Mouse (Mus musculus) neural tube, embryonic 13.5 days (tissue): ENCODE results near the gene Sorcs2. TPM values are rescaled to one million over a fixed set of nuclear protein-coding genes. Genes with fewer than 3 reads are reported as not detected.

ENCODE experiments used
- ATAC-seq: fragments of 200-750 bp; cut with Nextera tagmentation; 2 replicates; pipeline ENCODE4 v1.8.0; 2017; ENCODE audit warnings: low read depth, mild to moderate bottlenecking, moderate TSS enrichment, moderate library complexity
- H3K27ac ChIP-seq: fragments of 300-500 bp; sonication (generic); replicated peaks from 2 replicates; pipeline ENCODE4 v1.5.1; 2015; ENCODE audit warnings: moderate library complexity, mild to moderate bottlenecking, inconsistent platforms
- H3K27me3 ChIP-seq: fragments of 300-500 bp; sonication (generic); 2 replicates; pipeline ENCODE4 v1.6.1; 2015; ENCODE audit warnings: mild to moderate bottlenecking, inconsistent platforms
- H3K36me3 ChIP-seq: fragments of 300-500 bp; sonication (generic); 2 replicates; pipeline ENCODE4 v1.6.1; 2015; ENCODE audit warnings: mild to moderate bottlenecking, inconsistent platforms
- H3K4me1 ChIP-seq: fragments of 300-500 bp; sonication (generic); replicated peaks from 2 replicates; pipeline ENCODE4 v1.6.1; 2015; ENCODE audit warnings: inconsistent platforms
- H3K4me2 ChIP-seq: fragments of 300-500 bp; sonication (generic); 2 replicates; pipeline ENCODE4 v1.6.1; 2015; ENCODE audit warnings: inconsistent platforms, mild to moderate bottlenecking, moderate library complexity
- H3K4me3 ChIP-seq: fragments of 300-500 bp; sonication (generic); 2 replicates; pipeline ENCODE4 v1.5.1; 2015; ENCODE audit warnings: mild to moderate bottlenecking, inconsistent platforms
- H3K9ac ChIP-seq: fragments of 300-500 bp; sonication (generic); 2 replicates; pipeline ENCODE4 v1.6.1; 2015; ENCODE audit warnings: moderate library complexity, mild to moderate bottlenecking, inconsistent platforms
- H3K9me3 ChIP-seq: fragments of 300-500 bp; sonication (generic); 2 replicates; pipeline ENCODE4 v1.6.1; 2016; ENCODE audit warnings: inconsistent platforms
- WGBS: fragments of 180-500 bp; shearing (Covaris S2); methylation state at CpG from one replicate; pipeline ENCODE4 v1.1.7; 2015; 5-methylcytosine and 5-hydroxymethylcytosine counted together
- polyA plus RNA-seq: library from polyadenylated mRNA; unstranded; fragments of >200 nt; fragmentation: Nextera tagmentation; extraction: Ambion mirVana; gene quantifications from 2 replicates; pipeline ENCODE4 v1.2.1, GENCODE M21; 2015

The Sorcs2 gene
- polyA plus RNA-seq, 1 experiment from 2014 or later = 11.4 TPM

- no peaks in the 10 kb centered on the region for H3K27me3 ChIP-seq
- no peak overlapping the region for H3K4me3 ChIP-seq
- H3K9ac ChIP-seq = no peak overlapping the region
- ATAC-seq = no peak
- H3K36me3 ChIP-seq = no peaks in the 10 kb centered on the region
- H3K9me3 ChIP-seq = no peaks in the 10 kb centered on the region
- peaks cover 13% of the 10 kb centered on the region for H3K4me1 ChIP-seq
- no peak overlapping the region for H3K4me2 ChIP-seq
- WGBS = 46% methylated on average over 10 of the region's 10 CpGs
- 0 out of 2 replicates have a peak overlapping the region, but pooled peaks have one; percentile 23 for H3K27ac ChIP-seq
Observed at GRCm38 (mm10) chr5:36285405-36285804, 112.5 kb downstream of the Sorcs2 start.

DNA sequence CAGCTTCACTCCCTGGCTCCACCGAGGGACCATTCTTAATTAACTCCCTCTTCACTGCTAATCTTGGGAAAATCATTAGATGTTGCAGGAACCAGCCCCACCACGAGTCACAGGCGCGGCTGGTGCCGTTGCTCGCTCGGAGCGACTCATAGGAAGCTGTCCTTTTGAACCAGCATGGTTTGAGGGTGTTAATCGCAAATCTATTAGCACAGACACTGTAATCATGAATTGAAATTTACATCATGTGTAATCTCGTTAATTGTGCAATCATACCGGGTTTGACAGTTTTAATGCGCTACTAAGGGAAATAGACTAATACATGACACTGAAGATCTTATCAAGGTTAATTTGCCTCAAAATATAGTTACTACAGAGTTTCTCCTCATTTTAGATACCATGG lies 118.0 kb downstream of the Sorcs2 start:
- H3K27me3 ChIP-seq = no peaks in the 10 kb centered on the region
- H3K27ac ChIP-seq = no peak overlapping the region

DNA sequence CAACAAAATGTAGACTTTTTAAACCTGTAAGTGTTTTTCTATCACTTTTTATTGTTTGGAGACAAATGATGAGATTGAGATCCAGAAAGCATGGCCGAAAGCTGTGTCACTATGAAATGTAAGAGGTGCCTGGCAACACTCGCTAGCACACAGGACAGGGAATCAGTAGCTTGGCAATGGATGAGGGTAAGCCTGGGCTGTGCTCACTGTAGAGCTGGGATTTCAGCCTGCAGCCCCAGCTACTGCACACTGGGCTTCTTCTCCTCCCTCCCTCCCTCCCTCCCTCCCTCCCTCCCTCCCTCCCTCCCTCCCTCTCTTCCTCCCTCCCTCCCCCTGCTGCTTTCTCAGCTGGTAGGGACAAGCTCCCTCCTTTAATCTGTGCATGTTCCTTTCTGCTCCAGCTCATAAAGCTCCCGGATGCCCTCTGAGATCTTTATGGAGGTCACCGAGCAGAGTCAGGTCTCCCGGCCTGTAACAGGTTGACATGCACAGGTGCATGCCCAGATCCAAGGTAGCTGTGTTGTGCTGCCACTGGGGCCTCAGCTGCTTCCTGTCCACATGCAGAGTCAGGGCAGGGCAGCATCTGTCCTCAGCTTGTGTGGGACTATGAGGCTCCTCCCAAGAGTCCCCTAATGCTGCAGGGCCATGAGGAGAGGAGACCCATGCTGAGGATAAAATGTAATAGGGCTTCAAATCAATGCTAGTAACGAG lies 123.1 kb downstream of the Sorcs2 start:
- no peak overlapping the region for H3K4me2 ChIP-seq
- H3K27me3 ChIP-seq = no peaks in the 10 kb centered on the region
- no peak overlapping the region for H3K27ac ChIP-seq
- 58% methylated on average over 6 of the region's 6 CpGs for WGBS
- no peak overlapping the region for H3K4me3 ChIP-seq
- H3K9ac ChIP-seq = no peak overlapping the region
- H3K9me3 ChIP-seq = no peaks in the 10 kb centered on the region
- peaks cover 16% of the 10 kb centered on the region for H3K4me1 ChIP-seq
- no peak for ATAC-seq
- no peaks in the 10 kb centered on the region for H3K36me3 ChIP-seq

More for the DNA sequence above, 118.0 kb downstream of the Sorcs2 start:
- no peak overlapping the region for H3K4me2 ChIP-seq
- ATAC-seq = no peak
- H3K36me3 ChIP-seq = no peaks in the 10 kb centered on the region
- H3K9ac ChIP-seq = no peak overlapping the region
- WGBS = 62% methylated on average over 12 of the region's 12 CpGs
- peaks cover 22% of the 10 kb centered on the region for H3K4me1 ChIP-seq
- no peak overlapping the region for H3K4me3 ChIP-seq
- H3K9me3 ChIP-seq = no peaks in the 10 kb centered on the region

GRCm38 (mm10) chr5:36267194-36267769 lies 130.7 kb downstream of the Sorcs2 start:
- H3K27ac ChIP-seq = no peak overlapping the region
- no peak overlapping the region for H3K4me2 ChIP-seq
- no peak for ATAC-seq
- H3K9me3 ChIP-seq = no peaks in the 10 kb centered on the region
- no peak overlapping the region for H3K4me3 ChIP-seq
- WGBS = 89% methylated on average over 3 of the region's 3 CpGs
- H3K9ac ChIP-seq = no peak overlapping the region
- peaks cover 14% of the 10 kb centered on the region; the same call in 1 of the 2 replicates for H3K4me1 ChIP-seq
- H3K27me3 ChIP-seq = no peaks in the 10 kb centered on the region
- no peaks in the 10 kb centered on the region for H3K36me3 ChIP-seq

DNA sequence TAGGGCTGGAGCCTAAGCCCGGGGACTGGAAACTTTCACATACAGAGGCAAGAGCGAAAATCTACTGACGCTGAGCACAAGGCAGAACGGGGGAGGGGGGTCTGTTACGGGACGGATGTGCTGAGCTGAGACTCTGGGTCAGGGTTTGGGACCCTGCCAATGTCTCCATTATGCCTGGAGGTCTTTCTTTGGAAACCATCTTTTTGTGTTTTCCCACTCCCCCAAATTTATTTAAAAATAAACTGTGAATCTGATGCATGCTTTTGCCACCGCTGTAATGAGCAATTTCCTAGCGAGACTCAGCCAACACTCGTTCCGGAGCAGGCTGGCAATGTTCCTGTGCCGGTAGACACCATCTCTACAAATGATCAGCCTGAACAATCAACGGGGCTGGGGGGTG lies 137.1 kb downstream of the Sorcs2 start:
- Histone ChIP-seq H3K4me2 (no peak overlapping the region), H3K9ac (no peak overlapping the region), H3K9me3 (no peaks in the 10 kb centered on the region), H3K27ac (no peak overlapping the region), H3K27me3 (no peaks in the 10 kb centered on the region), H3K4me3 (no peak overlapping the region), H3K4me1 (peaks cover 37% of the 10 kb centered on the region), H3K36me3 (no peaks in the 10 kb centered on the region)
- ATAC-seq = no peak
- 69% methylated on average over 12 of the region's 12 CpGs for WGBS

DNA sequence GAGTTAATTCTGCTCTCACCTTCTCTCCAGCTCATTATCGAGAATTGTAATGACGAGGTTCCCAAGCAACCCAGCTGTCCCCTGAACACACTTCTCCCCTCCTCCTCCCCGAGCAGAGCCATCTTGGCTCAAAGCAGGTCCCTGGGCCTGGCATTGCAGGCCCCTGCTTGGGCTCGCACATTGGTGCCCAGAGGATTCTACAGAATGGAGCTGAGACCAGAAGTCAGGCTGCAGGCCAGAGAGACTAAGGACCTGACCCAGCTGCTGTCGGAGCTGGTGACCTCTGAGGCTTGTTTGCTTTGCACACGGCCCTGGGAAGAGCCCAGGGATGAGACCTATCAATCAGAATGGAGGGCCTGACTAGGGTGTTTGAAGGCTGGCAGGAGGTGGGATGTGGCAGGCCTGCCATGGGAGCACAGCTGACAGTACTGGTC lies 138.2 kb downstream of the Sorcs2 start:
- 40% methylated on average over 6 of the region's 6 CpGs for WGBS
- H3K9ac ChIP-seq = no peak overlapping the region
- H3K36me3 ChIP-seq = no peaks in the 10 kb centered on the region
- no peaks in the 10 kb centered on the region for H3K9me3 ChIP-seq
- peak overlapping the region; percentile 64 for H3K27ac ChIP-seq
- no peaks in the 10 kb centered on the region for H3K27me3 ChIP-seq
- ATAC-seq = 0 out of 2 replicates have a peak, but pooled peaks have one; percentile 7
- H3K4me2 ChIP-seq = no peak overlapping the region
- no peak overlapping the region for H3K4me3 ChIP-seq
- H3K4me1 ChIP-seq = peaks cover 35% of the 10 kb centered on the region

GRCm38 (mm10) chr5:36258387-36259181 lies 139.4 kb downstream of the Sorcs2 start:
- Histone ChIP-seq H3K4me3 (no peak overlapping the region), H3K9me3 (no peaks in the 10 kb centered on the region), H3K27ac (0 out of 2 replicates have a peak overlapping the region, but pooled peaks have one; percentile 64), H3K27me3 (no peaks in the 10 kb centered on the region), H3K36me3 (no peaks in the 10 kb centered on the region), H3K9ac (no peak overlapping the region), H3K4me2 (no peak overlapping the region), H3K4me1 (peaks cover 44% of the 10 kb centered on the region)
- no peak for ATAC-seq
- WGBS = 89% methylated on average over 12 of the region's 12 CpGs

GRCm38 (mm10) chr5:36257008-36257407 lies 140.9 kb downstream of the Sorcs2 start:
- H3K9me3 ChIP-seq = no peaks in the 10 kb centered on the region
- no peaks in the 10 kb centered on the region for H3K27me3 ChIP-seq
- peaks cover 44% of the 10 kb centered on the region for H3K4me1 ChIP-seq
- 91% methylated on average over 5 of the region's 5 CpGs for WGBS
- H3K4me3 ChIP-seq = no peak overlapping the region
- no peak for ATAC-seq
- H3K9ac ChIP-seq = no peak overlapping the region
- no peaks in the 10 kb centered on the region for H3K36me3 ChIP-seq
- no peak overlapping the region for H3K27ac ChIP-seq
- H3K4me2 ChIP-seq = no peak overlapping the region

DNA sequence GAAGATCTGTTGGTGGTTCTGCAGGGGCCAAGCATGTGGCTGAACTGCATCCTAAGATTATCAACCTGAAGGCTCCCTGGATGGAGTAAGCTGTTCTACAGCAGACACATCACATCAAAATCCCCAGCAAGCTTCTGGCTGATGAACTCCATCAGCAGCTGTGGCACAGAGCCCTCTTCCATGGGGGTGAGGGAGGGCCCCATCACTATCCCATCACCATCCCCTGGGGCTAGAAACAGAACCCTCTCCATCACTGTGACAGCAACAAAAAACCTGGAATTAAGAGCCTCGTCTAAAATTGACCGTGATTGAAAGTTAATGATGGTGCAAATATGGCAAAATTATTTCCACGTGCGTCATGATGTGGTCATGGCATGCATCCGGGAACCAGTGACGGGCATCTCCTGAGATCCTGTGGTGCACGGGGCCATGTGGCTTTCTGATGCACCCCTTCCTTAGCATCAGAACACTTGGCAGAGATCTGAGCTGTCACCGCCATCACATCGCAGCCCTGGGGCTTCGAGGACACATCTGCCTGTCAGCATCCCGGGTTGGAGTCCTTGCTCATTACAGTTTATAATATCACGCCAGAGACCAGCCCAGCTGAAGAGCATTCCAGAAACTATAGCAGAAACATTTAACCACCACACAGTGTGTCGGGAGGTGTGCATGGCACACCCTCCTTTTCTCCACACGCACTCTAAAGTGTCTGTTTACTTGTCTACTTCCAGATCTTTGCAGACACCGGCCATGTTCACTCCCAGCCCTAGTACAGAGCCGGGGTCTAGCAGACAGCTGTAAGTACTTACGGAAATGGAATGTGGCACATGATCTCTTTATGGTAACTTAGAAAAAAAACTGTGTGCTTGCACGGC lies 143.1 kb downstream of the Sorcs2 start:
- 58% methylated on average over 18 of the region's 18 CpGs for WGBS

DNA sequence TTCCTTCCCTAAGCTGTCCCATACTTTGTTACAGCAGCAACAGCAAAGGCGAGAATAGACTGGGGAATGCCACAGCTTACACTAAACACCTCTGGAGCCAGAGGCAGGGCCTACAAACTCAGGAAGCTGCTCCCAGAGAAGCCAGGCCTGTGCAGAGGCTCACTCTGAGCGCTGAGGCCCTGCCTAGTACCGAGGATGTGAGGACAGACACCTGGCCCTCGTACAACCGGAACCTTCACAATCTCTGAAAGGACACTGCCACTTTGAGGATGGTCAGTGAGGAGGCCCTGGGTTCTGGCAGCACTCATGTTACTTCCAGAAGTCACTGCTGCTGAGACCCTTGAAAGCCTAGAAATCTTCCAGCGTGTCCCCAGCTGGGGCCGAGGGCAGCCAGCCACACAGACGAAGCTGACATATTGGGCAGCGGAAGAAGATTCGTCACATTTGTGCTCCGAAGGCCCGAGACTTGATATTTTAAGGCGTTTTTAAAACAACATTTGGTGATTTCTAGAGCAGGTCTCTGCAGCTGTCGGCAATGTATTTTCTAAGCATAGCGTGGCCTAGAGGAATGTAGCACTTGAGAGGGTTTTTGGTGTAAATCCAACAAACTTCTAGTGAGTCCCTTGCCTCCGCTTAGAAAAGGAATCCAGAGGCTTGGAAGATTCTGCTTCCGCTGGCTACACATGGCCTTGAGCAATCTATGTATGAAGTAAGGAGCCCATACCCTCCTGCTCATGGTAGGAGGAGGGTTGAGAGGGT lies 145.0 kb downstream of the Sorcs2 start:
- peaks cover 16% of the 10 kb centered on the region for H3K4me1 ChIP-seq
- no peaks in the 10 kb centered on the region for H3K36me3 ChIP-seq
- H3K4me3 ChIP-seq = no peak overlapping the region
- 86% methylated on average over 17 of the region's 17 CpGs for WGBS
- no peaks in the 10 kb centered on the region for H3K9me3 ChIP-seq
- no peak for ATAC-seq
- no peaks in the 10 kb centered on the region for H3K27me3 ChIP-seq
- no peak overlapping the region for H3K27ac ChIP-seq
- H3K4me2 ChIP-seq = no peak overlapping the region
- no peak overlapping the region for H3K9ac ChIP-seq

More for the DNA sequence above, 143.1 kb downstream of the Sorcs2 start:
- H3K4me1 ChIP-seq = peaks cover 31% of the 10 kb centered on the region
- no peaks in the 10 kb centered on the region for H3K9me3 ChIP-seq
- H3K27ac ChIP-seq = no peak overlapping the region
- no peak overlapping the region for H3K9ac ChIP-seq
- H3K36me3 ChIP-seq = no peaks in the 10 kb centered on the region
- no peak overlapping the region for H3K4me2 ChIP-seq
- no peaks in the 10 kb centered on the region for H3K27me3 ChIP-seq
- ATAC-seq = peak; percentile 21; the same call in 1 of the 2 replicates
- H3K4me3 ChIP-seq = no peak overlapping the region

DNA sequence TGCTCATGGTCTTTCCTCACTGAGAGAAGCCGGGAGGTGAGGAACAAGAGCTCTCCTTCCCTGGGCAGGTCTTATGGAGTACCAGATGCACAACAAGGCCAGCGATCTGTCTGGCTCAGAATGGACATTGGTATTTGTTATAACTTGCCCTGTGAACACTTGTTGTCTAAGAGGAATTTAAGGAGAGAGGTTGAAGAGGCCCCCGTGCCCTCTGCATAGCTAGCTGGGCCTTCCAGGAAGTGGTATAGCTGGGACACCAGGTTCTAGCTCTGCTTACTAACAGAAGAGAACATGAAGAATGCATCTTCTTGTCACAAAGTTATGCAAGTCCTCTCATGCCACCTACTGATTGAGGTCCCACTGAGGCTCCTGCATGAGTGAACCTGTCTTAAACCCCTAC lies 149.9 kb downstream of the Sorcs2 start:
- WGBS = 90% methylated on average over 3 of the region's 3 CpGs
- no peak overlapping the region for H3K9ac ChIP-seq

More for the DNA sequence above, 149.9 kb downstream of the Sorcs2 start:
- H3K36me3 ChIP-seq = no peaks in the 10 kb centered on the region
- H3K27ac ChIP-seq = no peak overlapping the region
- H3K9me3 ChIP-seq = no peaks in the 10 kb centered on the region
- no peak for ATAC-seq
- H3K27me3 ChIP-seq = no peaks in the 10 kb centered on the region
- no peak overlapping the region for H3K4me2 ChIP-seq
- H3K4me3 ChIP-seq = no peak overlapping the region
- no peaks in the 10 kb centered on the region; the same call in 1 of the 2 replicates for H3K4me1 ChIP-seq
